Mouse (Mus musculus): ENCODE data around the gene Rpp25. TPM values are rescaled to one million over a fixed set of nuclear protein-coding genes. Genes with fewer than 3 reads are reported as not detected.
A peak's percentile ranks its signal among the peaks of the same experiment; 100 is the strongest.

Rpp25 gene
- total and polyA plus RNA-seq, 3 experiments: 2.9 to 10.8 (median 5.4) TPM

- no peaks in the 10 kb centered on the region for H3K36me3 ChIP-seq (replicated peaks)
- no peak for TF ChIP-seq CTCF (IDR thresholded peaks at IDR 0.05; ENCODE audit: low read depth, low read length)
- TF ChIP-seq POLR2AphosphoS5 (IDR thresholded peaks at IDR 0.05; ENCODE audit: insufficient replicate concordance, low read depth, low read length): no peak
- no peak for TF ChIP-seq GATA1 (IDR thresholded peaks at IDR 0.05; ENCODE audit: borderline replicate concordance, low read length)
- no peak for TF ChIP-seq GATA2 (IDR thresholded peaks at IDR 0.05; ENCODE audit: borderline replicate concordance, low read depth, low read length)
- no peak for TF ChIP-seq TAL1 (conservative IDR thresholded peaks at IDR 0.05; ENCODE audit: low read depth, low read length)
- H3K4me3 ChIP-seq (ENCODE audit: low read depth, low read length): no peak overlapping the region
- ATAC-seq (ENCODE audit: extremely low read depth, insufficient number of reproducible peaks, low FRiP score, poor library complexity, severe bottlenecking) (no peak), DNase-seq (ENCODE audit: low spot score) (no peak)
- peaks cover 38% of the 10 kb centered on the region for H3K4me1 ChIP-seq (ENCODE audit: insufficient read depth, low read depth, low read length)
- no peaks in the 10 kb centered on the region for H3K27me3 ChIP-seq (ENCODE audit: insufficient read depth, low read length)
- H3K9me3 ChIP-seq (replicated peaks): no peaks in the 10 kb centered on the region
Measured at GRCm38 (mm10) chr9:57510577-57510976, 6.8 kb downstream of the Rpp25 start.

- Histone ChIP-seq H3K4me3 (ENCODE audit: low read depth, low read length) (no peak overlapping the region), H3K27me3 (ENCODE audit: insufficient read depth, low read length) (no peaks in the 10 kb centered on the region), H3K9me3 (replicated peaks) (peaks cover 4% of the 10 kb centered on the region; the same call in 1 of the 2 replicates), H3K36me3 (replicated peaks) (peaks cover 6% of the 10 kb centered on the region), H3K4me1 (ENCODE audit: insufficient read depth, low read depth, low read length) (peaks cover 14% of the 10 kb centered on the region)
- no peak for DNase-seq (ENCODE audit: low spot score)
- ATAC-seq (ENCODE audit: extremely low read depth, insufficient number of reproducible peaks, low FRiP score, poor library complexity, severe bottlenecking): no peak
- TF ChIP-seq CTCF (IDR thresholded peaks at IDR 0.05; ENCODE audit: low read depth, low read length): peak; percentile 74
- no peak for TF ChIP-seq TAL1 (conservative IDR thresholded peaks at IDR 0.05; ENCODE audit: low read depth, low read length)
Measured at GRCm38 (mm10) chr9:57517113-57517512, 13.3 kb downstream of the Rpp25 start.

GRCm38 (mm10) chr9:57520375-57521055, 16.7 kb downstream of the Rpp25 start:
- ATAC-seq (ENCODE audit: extremely low read depth, insufficient number of reproducible peaks, low FRiP score, poor library complexity, severe bottlenecking) (no peak; the same call in 1 of the 2 replicates), DNase-seq (ENCODE audit: low spot score) (no peak)
- TF ChIP-seq TAL1 (conservative IDR thresholded peaks at IDR 0.05; ENCODE audit: low read depth, low read length) (no peak), POLR2AphosphoS5 (IDR thresholded peaks at IDR 0.05; ENCODE audit: insufficient replicate concordance, low read depth, low read length) (no peak; the same call in 1 of the 2 replicates), GATA1 (IDR thresholded peaks at IDR 0.05; ENCODE audit: borderline replicate concordance, low read length) (no peak)
- peaks cover 4% of the 10 kb centered on the region; the same call in 1 of the 2 replicates for H3K9me3 ChIP-seq (replicated peaks)
- H3K27me3 ChIP-seq (ENCODE audit: insufficient read depth, low read length): no peaks in the 10 kb centered on the region
- peaks cover 19% of the 10 kb centered on the region for H3K36me3 ChIP-seq (replicated peaks)
- H3K4me1 ChIP-seq (ENCODE audit: insufficient read depth, low read depth, low read length): peaks cover 38% of the 10 kb centered on the region
- peak overlapping the region; percentile 97 for H3K4me3 ChIP-seq (ENCODE audit: low read depth, low read length)

- peak; percentile 82 for DNase-seq (ENCODE audit: low spot score)
- peaks cover 4% of the 10 kb centered on the region; the same call in 1 of the 2 replicates for H3K9me3 ChIP-seq (replicated peaks)
- TF ChIP-seq POLR2AphosphoS5 (IDR thresholded peaks at IDR 0.05; ENCODE audit: insufficient replicate concordance, low read depth, low read length) (no peak; the same call in 1 of the 2 replicates), CTCF (IDR thresholded peaks at IDR 0.05; ENCODE audit: low read depth, low read length) (no peak), GATA1 (IDR thresholded peaks at IDR 0.05; ENCODE audit: borderline replicate concordance, low read length) (no peak)
Measured at GRCm38 (mm10) chr9:57521056-57521911, 17.5 kb downstream of the Rpp25 start, which contains the start of gene Cox5a. Cox5a (plus strand) TSS chr9:57521274.

GRCm38 (mm10) chr9:57522114-57522860, 18.5 kb downstream of the Rpp25 start:
- no peak for DNase-seq (ENCODE audit: low spot score)
- peaks cover 33% of the 10 kb centered on the region for H3K36me3 ChIP-seq (replicated peaks)
- no peak for ATAC-seq (ENCODE audit: extremely low read depth, insufficient number of reproducible peaks, low FRiP score, poor library complexity, severe bottlenecking)

More at GRCm38 (mm10) chr9:57521056-57521911, 17.5 kb downstream of the Rpp25 start, which contains the start of gene Cox5a:
- H3K36me3 ChIP-seq (replicated peaks): peaks cover 25% of the 10 kb centered on the region
- peak within 1 kb of the TSS; percentile 97 for H3K4me3 ChIP-seq (ENCODE audit: low read depth, low read length)
- no peaks in the 10 kb centered on the region for H3K27me3 ChIP-seq (ENCODE audit: insufficient read depth, low read length)
- peaks cover 44% of the 10 kb centered on the region for H3K4me1 ChIP-seq (ENCODE audit: insufficient read depth, low read depth, low read length)
- peak; percentile 66 for ATAC-seq (ENCODE audit: extremely low read depth, insufficient number of reproducible peaks, low FRiP score, poor library complexity, severe bottlenecking)

More at GRCm38 (mm10) chr9:57522114-57522860, 18.5 kb downstream of the Rpp25 start:
- Histone ChIP-seq H3K9me3 (replicated peaks) (peaks cover 4% of the 10 kb centered on the region; the same call in 1 of the 2 replicates), H3K4me1 (ENCODE audit: insufficient read depth, low read depth, low read length) (peaks cover 44% of the 10 kb centered on the region), H3K4me3 (ENCODE audit: low read depth, low read length) (peak overlapping the region; percentile 97), H3K27me3 (ENCODE audit: insufficient read depth, low read length) (no peaks in the 10 kb centered on the region)
- no peak for TF ChIP-seq GATA2 (IDR thresholded peaks at IDR 0.05; ENCODE audit: borderline replicate concordance, low read depth, low read length)
- no peak for TF ChIP-seq CTCF (IDR thresholded peaks at IDR 0.05; ENCODE audit: low read depth, low read length)
- TF ChIP-seq TAL1 (conservative IDR thresholded peaks at IDR 0.05; ENCODE audit: low read depth, low read length): no peak
- no peak for TF ChIP-seq GATA1 (IDR thresholded peaks at IDR 0.05; ENCODE audit: borderline replicate concordance, low read length)
- TF ChIP-seq POLR2AphosphoS5 (IDR thresholded peaks at IDR 0.05; ENCODE audit: insufficient replicate concordance, low read depth, low read length): no peak

All from G1E (cell line).